Mouse (Mus musculus): ENCODE data around the gene F11. TPM values are rescaled to one million over a fixed set of nuclear protein-coding genes. Genes with fewer than 3 reads are reported as not detected.

The F11 gene
- polyA plus RNA-seq, 1 experiment from 2014 or later, result not detected

- Histone ChIP-seq H3K4me3 (ENCODE audit: low read depth, low read length) (no peak overlapping the region), H3K4me2 (ENCODE audit: low read length) (no peak overlapping the region), H3K4me1 (ENCODE audit: control insufficient read depth, insufficient read depth, low read length) (no peaks in the 10 kb centered on the region), H3K9me3 (replicated peaks; ENCODE audit: control insufficient read depth, low read length) (no peaks in the 10 kb centered on the region), H3K9ac (ENCODE audit: low read length) (no peak overlapping the region), H3K36me3 (ENCODE audit: control insufficient read depth, insufficient read depth, low read length) (no peaks in the 10 kb centered on the region), H3K27ac (ENCODE audit: low read depth, low read length) (no peak overlapping the region), H3K27me3 (replicated peaks; ENCODE audit: control insufficient read depth, insufficient read depth, low read length) (no peaks in the 10 kb centered on the region)
- WGBS, result 81% methylated on average over 6 of the region's 6 CpGs
- no peak for DNase-seq (ENCODE audit: low spot score)
- no peak for ATAC-seq
Measured at GRCm38 (mm10) chr8:45235228-45235627, 26.6 kb downstream of the F11 start.

GRCm38 (mm10) chr8:45233256-45233655, 28.6 kb downstream of the F11 start:
- ATAC-seq, result no peak
- Histone ChIP-seq H3K9me3 (replicated peaks; ENCODE audit: control insufficient read depth, low read length) (no peaks in the 10 kb centered on the region), H3K27me3 (replicated peaks; ENCODE audit: control insufficient read depth, insufficient read depth, low read length) (no peaks in the 10 kb centered on the region), H3K4me2 (ENCODE audit: low read length) (no peak overlapping the region), H3K27ac (ENCODE audit: low read depth, low read length) (no peak overlapping the region), H3K4me3 (ENCODE audit: low read depth, low read length) (no peak overlapping the region), H3K4me1 (ENCODE audit: control insufficient read depth, insufficient read depth, low read length) (no peaks in the 10 kb centered on the region), H3K9ac (ENCODE audit: low read length) (no peak overlapping the region), H3K36me3 (ENCODE audit: control insufficient read depth, insufficient read depth, low read length) (no peaks in the 10 kb centered on the region)
- 59% methylated on average over 3 of the region's 3 CpGs for WGBS
- DNase-seq (ENCODE audit: low spot score), result no peak

- ATAC-seq, result peak; percentile 48
- H3K4me1 ChIP-seq (ENCODE audit: control insufficient read depth, insufficient read depth, low read length), result peaks cover 4% of the 10 kb centered on the region; the same call in 1 of the 2 replicates
Measured at GRCm38 (mm10) chr8:45202476-45202875, 59.4 kb downstream of the F11 start.

GRCm38 (mm10) chr8:45201605-45202004, 60.2 kb downstream of the F11 start:
- no peak overlapping the region for H3K27ac ChIP-seq (ENCODE audit: low read depth, low read length)
- no peaks in the 10 kb centered on the region for H3K27me3 ChIP-seq (replicated peaks; ENCODE audit: control insufficient read depth, insufficient read depth, low read length)
- no peak overlapping the region for H3K4me2 ChIP-seq (ENCODE audit: low read length)
- H3K4me1 ChIP-seq (ENCODE audit: control insufficient read depth, insufficient read depth, low read length), result peaks cover 4% of the 10 kb centered on the region; the same call in 1 of the 2 replicates
- DNase-seq (ENCODE audit: low spot score), result peak; percentile 82
- WGBS, result 72% methylated on average over 5 of the region's 5 CpGs
- H3K36me3 ChIP-seq (ENCODE audit: control insufficient read depth, insufficient read depth, low read length), result no peaks in the 10 kb centered on the region
- ATAC-seq, result peak; percentile 71
- H3K9ac ChIP-seq (ENCODE audit: low read length), result no peak overlapping the region
- H3K9me3 ChIP-seq (replicated peaks; ENCODE audit: control insufficient read depth, low read length), result no peaks in the 10 kb centered on the region
- no peak overlapping the region for H3K4me3 ChIP-seq (ENCODE audit: low read depth, low read length)

More at GRCm38 (mm10) chr8:45202476-45202875, 59.4 kb downstream of the F11 start:
- H3K4me2 ChIP-seq (ENCODE audit: low read length), result no peak overlapping the region
- WGBS, result 13% methylated on average over 6 of the region's 6 CpGs
- no peak overlapping the region for H3K4me3 ChIP-seq (ENCODE audit: low read depth, low read length)
- peak; percentile 54 for DNase-seq (ENCODE audit: low spot score)
- H3K9ac ChIP-seq (ENCODE audit: low read length), result no peak overlapping the region
- no peaks in the 10 kb centered on the region for H3K27me3 ChIP-seq (replicated peaks; ENCODE audit: control insufficient read depth, insufficient read depth, low read length)
- H3K27ac ChIP-seq (ENCODE audit: low read depth, low read length), result no peak overlapping the region
- H3K36me3 ChIP-seq (ENCODE audit: control insufficient read depth, insufficient read depth, low read length), result no peaks in the 10 kb centered on the region
- no peaks in the 10 kb centered on the region for H3K9me3 ChIP-seq (replicated peaks; ENCODE audit: control insufficient read depth, low read length)

GRCm38 (mm10) chr8:45197294-45197693, 64.5 kb downstream of the F11 start:
- peak; percentile 53 for DNase-seq (ENCODE audit: low spot score)
- WGBS, result 78% methylated on average over 5 of the region's 5 CpGs
- ATAC-seq, result peak; percentile 50; the same call in 1 of the 2 replicates
- Histone ChIP-seq H3K4me3 (ENCODE audit: low read depth, low read length) (no peak overlapping the region), H3K27me3 (replicated peaks; ENCODE audit: control insufficient read depth, insufficient read depth, low read length) (no peaks in the 10 kb centered on the region), H3K36me3 (ENCODE audit: control insufficient read depth, insufficient read depth, low read length) (no peaks in the 10 kb centered on the region), H3K9me3 (replicated peaks; ENCODE audit: control insufficient read depth, low read length) (no peaks in the 10 kb centered on the region), H3K27ac (ENCODE audit: low read depth, low read length) (no peak overlapping the region), H3K4me1 (ENCODE audit: control insufficient read depth, insufficient read depth, low read length) (peaks cover 3% of the 10 kb centered on the region; the same call in 1 of the 2 replicates), H3K4me2 (ENCODE audit: low read length) (no peak overlapping the region), H3K9ac (ENCODE audit: low read length) (no peak overlapping the region)

GRCm38 (mm10) chr8:45195954-45196526, 65.8 kb downstream of the F11 start:
- Histone ChIP-seq H3K9ac (ENCODE audit: low read length) (no peak overlapping the region), H3K9me3 (replicated peaks; ENCODE audit: control insufficient read depth, low read length) (no peaks in the 10 kb centered on the region), H3K4me3 (ENCODE audit: low read depth, low read length) (no peak overlapping the region), H3K27me3 (replicated peaks; ENCODE audit: control insufficient read depth, insufficient read depth, low read length) (no peaks in the 10 kb centered on the region), H3K4me1 (ENCODE audit: control insufficient read depth, insufficient read depth, low read length) (no peaks in the 10 kb centered on the region), H3K27ac (ENCODE audit: low read depth, low read length) (no peak overlapping the region), H3K4me2 (ENCODE audit: low read length) (no peak overlapping the region), H3K36me3 (ENCODE audit: control insufficient read depth, insufficient read depth, low read length) (no peaks in the 10 kb centered on the region)
- WGBS, result 80% methylated on average over 8 of the region's 8 CpGs
- peak; percentile 21 for DNase-seq (ENCODE audit: low spot score)
- 0 out of 2 replicates have a peak, but pooled peaks have one; percentile 20 for ATAC-seq

Other genes with a start within 250 kb of the F11 start
- 0.58 TPM in 1 of 2 replicates, not detected in the other for gene Mtnr1a, start 192.9 kb downstream of the F11 start, polyA plus RNA-seq (2014; fragmentation: Nextera tagmentation; extraction: Ambion mirVana)
- gene Klkb1, start 32.8 kb upstream of the F11 start, polyA plus RNA-seq (2014; fragmentation: Nextera tagmentation; extraction: Ambion mirVana), result not detected in 2 replicates
- gene Gm45753, start 46.4 kb upstream of the F11 start, polyA plus RNA-seq (2014; fragmentation: Nextera tagmentation; extraction: Ambion mirVana), result not detected in 2 replicates
- gene Cyp4v3, start 71.2 kb upstream of the F11 start, polyA plus RNA-seq (2014; fragmentation: Nextera tagmentation; extraction: Ambion mirVana), result 0.70 and 1.1 TPM in 2 replicates
- 4.0 and 5.4 TPM in 2 replicates for gene Fam149a, start 120.3 kb upstream of the F11 start, polyA plus RNA-seq (2014; fragmentation: Nextera tagmentation; extraction: Ambion mirVana)
- 1.4 and 1.6 TPM in 2 replicates for gene Tlr3, start 149.0 kb upstream of the F11 start, polyA plus RNA-seq (2014; fragmentation: Nextera tagmentation; extraction: Ambion mirVana)
- gene Sorbs2, start 245.8 kb upstream of the F11 start, polyA plus RNA-seq (2014; fragmentation: Nextera tagmentation; extraction: Ambion mirVana), result 72.8 and 78.0 TPM in 2 replicates